25 mouse cellular contexts compared by ENCODE assay signal in the genomic region with DNA sequence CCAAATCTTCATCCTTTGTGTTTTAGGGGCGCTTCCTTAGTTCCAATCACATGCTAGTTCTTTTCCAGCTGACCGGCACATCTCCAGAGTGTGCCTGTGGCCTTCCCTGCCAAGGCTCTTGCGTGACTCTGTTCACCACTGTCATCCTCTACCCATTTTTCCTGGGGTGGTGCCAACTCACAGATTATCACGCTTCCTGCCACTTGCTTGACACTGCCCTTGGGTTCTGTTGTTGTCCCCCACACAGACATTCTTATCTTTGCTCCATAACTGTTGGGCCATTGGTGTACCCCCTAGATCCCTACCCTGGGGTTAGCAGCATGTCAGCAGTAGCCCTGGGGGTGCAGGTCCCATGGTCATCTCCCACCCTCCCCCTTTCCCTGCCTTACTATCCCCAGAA. TPM values are rescaled to one million over a fixed set of nuclear protein-coding genes. Genes with fewer than 3 reads are reported as not detected.
DNase-seq lines count a peak whose midpoint lies in the region; ATAC-seq lines count a peak whose summit lies in the region.
"Had no signal": no experiment of that assay in that cellular context is flagged by ENCODE, and none has a peak within 500 bp of the region (broad histone marks: within the 10 kb centered on the region; RNA-seq: fewer than 3 reads in every experiment).

No protein-coding gene starts in this region.

- H3K4me2 ChIP-seq in liver, embryonic 13.5 days: no peak overlapping the region
- no peak overlapping the region for H3K4me2 ChIP-seq in stomach, embryonic 15.5 days
- H3K4me2 ChIP-seq: embryonic facial prominence, embryonic 12.5 days; hindbrain, embryonic 12.5 days; limb, embryonic 15.5 days; midbrain, embryonic 12.5 days had no signal

- H3K4me3 ChIP-seq in liver, embryonic 13.5 days (replicated peaks): no peak overlapping the region
- H3K4me3 ChIP-seq in stomach, embryonic 15.5 days (replicated peaks): no peak overlapping the region
- H3K4me3 ChIP-seq: embryonic facial prominence, embryonic 12.5 days; hindbrain, embryonic 12.5 days; left cerebral cortex, adult 2 months; limb, embryonic 15.5 days; midbrain, embryonic 12.5 days had no signal

- DNase-seq in cerebellum, postnatal 10 days: peak; percentile 34 to 43
- no peak for DNase-seq in cerebellum, postnatal 25 days
- no peak for DNase-seq in liver, embryonic 13.5 days
- DNase-seq in liver: no peak
- DNase-seq in Muller cell, postnatal 12 days (ENCODE audit: inconsistent ontology term): peak; percentile 49
- DNase-seq in right cerebral cortex, postnatal 25 days: no peak
- DNase-seq: cerebellum, adult 11 months; cerebellum, adult 9-11 months; forebrain, postnatal 0 days; kidney, adult 18-20 months; layer of hippocampus, adult 9-11 months; left cerebral cortex, postnatal 4 days; lung, adult 2 months; lung, postnatal 4 days; spleen, adult 18-20 months; thymus, postnatal 36 days had no signal

- H3K4me1 ChIP-seq in liver, embryonic 13.5 days (replicated peaks): peaks cover 77% of the 10 kb centered on the region
- peaks cover 47% of the 10 kb centered on the region for H3K4me1 ChIP-seq in stomach, embryonic 15.5 days

- 65% methylated on average over 4 of the region's 4 CpGs for WGBS in liver, embryonic 13.5 days (ENCODE audit: insufficient replicate concordance)
- 84% methylated on average over 4 of the region's 4 CpGs for WGBS in stomach, embryonic 15.5 days

- no peaks in the 10 kb centered on the region for H3K27me3 ChIP-seq in liver, embryonic 13.5 days
- no peaks in the 10 kb centered on the region for H3K27me3 ChIP-seq in stomach, embryonic 15.5 days (replicated peaks)
- H3K27me3 ChIP-seq: CH12.LX; embryonic facial prominence, embryonic 12.5 days; hindbrain, embryonic 12.5 days; limb, embryonic 15.5 days; midbrain, embryonic 12.5 days had no signal

- H3K9ac ChIP-seq in liver, embryonic 13.5 days: 0 out of 2 replicates have a peak overlapping the region, but pooled peaks have one; percentile 20
- no peak overlapping the region for H3K9ac ChIP-seq in stomach, embryonic 15.5 days
- H3K9ac ChIP-seq: embryonic facial prominence, embryonic 12.5 days; forebrain, postnatal 0 days; hindbrain, embryonic 12.5 days; limb, embryonic 15.5 days; midbrain, embryonic 12.5 days had no signal

- H3K36me3 ChIP-seq in liver, embryonic 13.5 days: no peaks in the 10 kb centered on the region
- 0 out of 2 replicates have a peak, but pooled peaks cover 7% of the 10 kb centered on the region for H3K36me3 ChIP-seq in stomach, embryonic 15.5 days
- H3K36me3 ChIP-seq: G1E; hindbrain, embryonic 12.5 days; midbrain, embryonic 12.5 days had no signal

- H3K9me3 ChIP-seq in liver, embryonic 13.5 days (replicated peaks): no peaks in the 10 kb centered on the region
- no peaks in the 10 kb centered on the region for H3K9me3 ChIP-seq in stomach, embryonic 15.5 days
- H3K9me3 ChIP-seq: embryonic facial prominence, embryonic 12.5 days; G1E; hindbrain, embryonic 12.5 days; limb, embryonic 15.5 days; midbrain, embryonic 12.5 days had no signal

- ATAC-seq in liver, embryonic 13.5 days (ENCODE audit: low read depth): no peak
- no peak for ATAC-seq in stomach, embryonic 15.5 days (ENCODE audit: insufficient read depth, low FRiP score, low read depth)
- no peak for ATAC-seq in frontal cortex, adult (ENCODE audit: low TSS enrichment)
- ATAC-seq: forebrain, postnatal 0 days had no signal

- 0 out of 2 replicates have a peak overlapping the region, but pooled peaks have one; percentile 56 for H3K27ac ChIP-seq in liver, embryonic 13.5 days
- H3K27ac ChIP-seq in stomach, embryonic 15.5 days: 0 out of 2 replicates have a peak overlapping the region, but pooled peaks have one; percentile 3
- H3K27ac ChIP-seq: embryonic facial prominence, embryonic 12.5 days; hindbrain, embryonic 12.5 days; left cerebral cortex, adult 2 months; midbrain, embryonic 12.5 days had no signal

RNA-seq across cellular contexts. Expression of a gene that starts 27.6 kb away (rescaled TPM):
- 7.0 and 7.6 TPM in 2 replicates for polyA plus RNA-seq in liver, embryonic 13.5 days (2015; fragmentation: Nextera tagmentation; extraction: Ambion mirVana)
- 67.1 and 73.6 TPM in 2 replicates for polyA plus RNA-seq in stomach, embryonic 15.5 days (2015; fragmentation: Nextera tagmentation; extraction: Ambion mirVana)

RNA-seq across cellular contexts. Expression of a gene that starts 56.4 kb away (rescaled TPM):
- 3.3 and 3.7 TPM in 2 replicates for polyA plus RNA-seq in liver, embryonic 13.5 days (2015; fragmentation: Nextera tagmentation; extraction: Ambion mirVana)
- polyA plus RNA-seq in stomach, embryonic 15.5 days (2015; fragmentation: Nextera tagmentation; extraction: Ambion mirVana): 20.0 and 21.4 TPM in 2 replicates

RNA-seq across cellular contexts. Expression of a gene that starts 57.9 kb away (rescaled TPM):
- polyA plus RNA-seq in liver, embryonic 13.5 days (2015; fragmentation: Nextera tagmentation; extraction: Ambion mirVana): 141 and 148 TPM in 2 replicates
- 152 and 172 TPM in 2 replicates for polyA plus RNA-seq in stomach, embryonic 15.5 days (2015; fragmentation: Nextera tagmentation; extraction: Ambion mirVana)

RNA-seq across cellular contexts. Expression of a gene that starts 57.9 kb away (rescaled TPM):
- polyA plus RNA-seq in liver, embryonic 13.5 days (2015; fragmentation: Nextera tagmentation; extraction: Ambion mirVana): 2.0 and 3.0 TPM in 2 replicates
- polyA plus RNA-seq in stomach, embryonic 15.5 days (2015; fragmentation: Nextera tagmentation; extraction: Ambion mirVana): 8.8 and 10.1 TPM in 2 replicates

Comparison
In these comparisons a context has a peak if more than half of its experiments do, and no peak if none do; other contexts are left out.
1. DNase-seq: peak in cerebellum, postnatal 10 days (2 of 2) and Muller cell, postnatal 12 days (single experiment); none in cerebellum, postnatal 25 days (0 of 2), liver, embryonic 13.5 days (single experiment), liver (single experiment) and right cerebral cortex, postnatal 25 days (single experiment).